Mouse (Mus musculus) forelimb bud, embryonic 11.5 days (tissue): ENCODE measurements around the gene Slc15a1.
A peak's percentile ranks its signal among the peaks of the same experiment; 100 is the strongest.

Source experiments
- DNase-seq: peaks from one replicate; pipeline ENCODE4 v3.0.0-alpha.2; 2012; ENCODE audit warnings: low read depth, low spot score

The Slc15a1 gene

DNA sequence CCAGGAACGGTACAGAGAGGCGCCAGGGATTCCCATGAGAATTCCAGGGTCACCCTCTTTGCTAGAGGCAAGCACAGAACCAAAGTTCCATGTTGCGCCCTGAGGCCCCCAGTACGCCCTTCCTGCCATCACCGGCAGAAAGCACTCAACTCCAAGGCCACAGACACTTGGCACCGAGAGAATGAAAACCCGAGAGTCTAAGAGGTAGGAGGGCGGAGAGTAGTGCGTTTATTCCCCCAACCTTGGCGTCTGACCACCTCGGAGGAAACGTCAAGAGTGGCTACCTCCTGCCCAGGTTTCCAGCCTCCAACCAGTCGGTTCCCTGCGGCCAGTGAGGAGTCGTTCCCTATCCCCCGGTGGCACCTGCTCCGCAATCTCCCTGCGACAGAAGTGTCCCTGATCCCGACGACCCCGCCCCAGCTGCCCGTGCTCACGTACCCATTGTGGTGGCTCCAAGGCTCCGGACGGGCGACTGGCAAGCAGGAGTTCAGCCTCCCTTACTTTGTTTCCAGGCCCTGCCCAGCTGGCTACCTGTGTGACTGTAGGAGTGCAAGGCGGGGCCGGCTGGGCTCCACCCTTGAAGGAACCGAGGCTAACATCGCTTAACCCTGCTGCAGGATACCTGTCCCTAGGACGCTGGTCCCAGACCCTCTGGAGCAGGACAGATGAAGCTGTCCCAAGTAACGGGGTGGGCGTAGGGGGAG is at the start of gene Slc15a1:
Slc15a1 (minus strand) TSS at position 472 of the 704 bp plus-strand sequence.
- DNase-seq: no peak

GRCm38 (mm10) chr14:121553785-121554184 is 48.7 kb upstream of the Slc15a1 start:
- no peak for DNase-seq

GRCm38 (mm10) chr14:121552586-121552985 is 47.5 kb upstream of the Slc15a1 start:
- DNase-seq: no peak

GRCm38 (mm10) chr14:121549834-121550233 is 44.8 kb upstream of the Slc15a1 start:
- no peak for DNase-seq

GRCm38 (mm10) chr14:121547745-121548144 is 42.7 kb upstream of the Slc15a1 start:
- peak; percentile 35 for DNase-seq

GRCm38 (mm10) chr14:121546621-121547020 is 41.6 kb upstream of the Slc15a1 start:
- no peak for DNase-seq

DNA sequence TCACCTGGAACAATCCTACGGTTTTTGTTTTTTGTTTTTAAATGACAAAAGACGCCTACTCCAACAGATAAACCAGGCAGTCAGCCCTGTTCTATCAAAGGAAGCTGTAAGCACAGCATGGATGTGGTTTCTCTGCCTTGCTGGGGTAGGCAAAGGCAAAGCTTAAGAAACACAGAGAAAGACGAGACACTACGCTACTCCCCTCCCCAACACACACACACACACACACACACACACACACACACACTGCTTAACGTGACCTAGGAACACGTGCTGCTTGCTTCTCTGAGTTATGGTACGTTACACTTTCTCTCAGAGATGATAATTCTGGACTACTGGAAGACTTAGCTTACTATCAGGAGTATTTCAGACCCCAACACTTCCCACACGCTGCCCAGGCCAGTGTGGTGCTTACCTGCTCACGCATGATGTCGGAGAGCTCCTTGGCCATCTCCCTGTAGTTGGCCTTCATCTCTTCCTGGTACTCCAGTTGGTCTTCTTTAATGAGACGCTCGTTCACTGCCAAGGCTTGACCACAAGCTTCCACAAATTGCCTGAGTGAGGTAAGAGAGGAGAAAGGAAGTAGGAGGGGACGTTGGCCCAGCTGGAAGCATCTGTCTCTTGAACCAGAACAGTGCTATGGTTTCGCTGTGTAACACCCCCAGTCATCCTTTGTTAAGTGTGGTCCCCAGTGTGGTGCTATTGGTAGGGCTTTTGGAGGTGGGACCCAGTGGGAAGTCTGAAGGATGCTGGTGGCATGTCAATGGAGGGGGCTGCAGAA is 40.7 kb upstream of the Slc15a1 start:
- DNase-seq: no peak

- no peak for DNase-seq
Measured at GRCm38 (mm10) chr14:121541262-121541661, 36.2 kb upstream of the Slc15a1 start.

- no peak for DNase-seq
Measured at GRCm38 (mm10) chr14:121534501-121534900, 29.4 kb upstream of the Slc15a1 start.

DNA sequence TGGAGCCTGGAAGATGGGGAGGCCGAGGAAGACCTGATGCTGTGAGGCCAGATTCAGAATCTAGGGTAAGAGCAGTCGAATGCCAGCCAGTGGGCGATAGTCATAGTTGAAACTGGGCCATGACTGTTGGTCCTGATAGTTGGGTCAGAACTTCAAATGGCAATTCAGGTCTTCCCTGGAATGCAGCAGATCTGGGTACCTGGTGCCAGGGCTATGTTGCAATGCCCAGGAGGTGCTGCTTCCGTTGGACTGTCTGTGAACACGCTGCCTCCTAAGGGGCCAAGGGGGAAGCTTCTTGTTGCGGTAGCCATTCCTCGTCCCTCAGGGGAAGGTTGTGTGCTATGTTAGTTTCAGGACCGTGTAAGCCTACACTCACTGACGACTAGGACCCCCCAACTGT is 25.8 kb upstream of the Slc15a1 start:
- no peak for DNase-seq

GRCm38 (mm10) chr14:121527883-121528282 is 22.8 kb upstream of the Slc15a1 start:
- DNase-seq: no peak

GRCm38 (mm10) chr14:121527201-121527600 is 22.1 kb upstream of the Slc15a1 start:
- DNase-seq: no peak

- DNase-seq: no peak
Measured at GRCm38 (mm10) chr14:121521709-121522108, 16.7 kb upstream of the Slc15a1 start.

DNA sequence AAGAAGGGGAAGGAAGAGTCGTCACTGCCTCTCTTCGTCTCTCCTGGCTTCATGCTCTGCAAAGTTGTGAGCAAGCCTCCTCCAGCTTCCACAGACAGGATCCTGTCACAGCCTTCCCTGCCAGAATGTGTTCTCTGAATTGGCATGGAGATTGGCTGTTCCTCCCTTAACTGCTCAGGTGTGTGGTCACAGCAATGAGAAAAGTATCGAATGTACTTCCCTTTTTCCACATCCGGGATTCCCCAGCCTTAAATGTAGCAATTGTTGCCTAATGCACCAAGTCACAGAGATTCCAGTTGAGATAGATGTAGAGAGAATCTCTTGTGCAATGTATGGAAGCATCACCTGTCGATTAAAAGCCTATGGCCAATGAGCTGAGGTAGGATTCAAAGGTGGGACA is 11.8 kb upstream of the Slc15a1 start:
- DNase-seq: no peak

DNA sequence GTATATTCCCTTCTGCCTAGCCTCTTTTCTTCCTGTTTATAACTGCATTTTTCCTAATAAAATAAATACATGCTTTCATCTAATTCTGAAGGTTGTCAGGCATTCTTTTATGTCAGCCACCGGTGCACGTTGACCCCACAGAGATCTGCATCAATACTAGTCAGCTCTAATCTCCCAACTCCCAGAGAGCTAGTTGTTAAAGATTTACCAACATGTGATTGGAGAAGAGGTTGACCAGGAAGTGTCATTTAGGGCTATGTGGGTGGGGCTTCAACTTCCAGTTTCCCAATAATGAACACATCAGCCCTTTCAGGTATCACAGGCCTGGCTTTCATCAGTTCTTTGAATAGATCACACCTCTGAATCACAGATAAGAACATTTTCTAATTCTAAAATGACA is 3.9 kb upstream of the Slc15a1 start:
- no peak for DNase-seq

DNA sequence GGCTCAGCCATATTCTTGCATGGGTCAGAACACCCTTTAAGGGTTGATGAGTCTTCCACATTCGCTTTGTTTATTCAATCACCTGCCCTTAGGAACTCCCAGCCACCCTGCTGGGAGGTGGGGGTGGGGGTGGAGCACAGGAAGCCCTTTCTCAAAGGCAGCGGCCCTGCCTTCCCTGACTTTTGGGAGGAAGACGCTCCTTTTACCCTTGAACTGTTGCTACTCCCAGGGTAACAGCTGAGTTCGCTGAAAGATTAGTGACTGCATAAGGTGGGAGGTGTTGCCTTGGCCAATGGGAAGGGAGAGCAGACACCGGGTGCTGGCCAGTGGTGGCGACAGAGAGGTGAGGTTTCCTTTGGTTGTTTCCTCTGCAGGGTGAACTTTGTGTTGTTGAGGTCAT is 1.3 kb upstream of the Slc15a1 start:
- no peak for DNase-seq

DNA sequence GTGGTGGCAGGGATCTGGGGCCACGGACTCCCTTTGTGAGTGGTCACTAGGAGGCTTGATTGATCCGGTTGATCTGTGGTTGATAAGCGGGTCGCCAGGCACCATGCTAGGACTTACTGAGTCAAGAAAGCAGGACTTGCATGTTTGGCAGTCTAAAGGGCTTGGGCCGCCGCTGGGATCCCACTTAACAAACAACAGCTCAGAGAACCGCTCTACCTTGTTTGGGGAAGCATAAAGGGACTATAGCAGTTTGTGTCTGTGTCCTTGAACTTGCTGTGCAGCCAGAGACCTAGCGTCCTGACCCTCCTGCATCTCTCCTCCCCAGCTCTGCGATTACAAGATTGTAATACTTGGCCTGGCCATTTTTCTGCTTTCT is 421 bp upstream of the Slc15a1 start:
- DNase-seq: no peak

- no peak for DNase-seq
Measured at GRCm38 (mm10) chr14:121500577-121500976, 4.5 kb downstream of the Slc15a1 start.

GRCm38 (mm10) chr14:121499769-121500168 is 5.3 kb downstream of the Slc15a1 start:
- DNase-seq: no peak

DNA sequence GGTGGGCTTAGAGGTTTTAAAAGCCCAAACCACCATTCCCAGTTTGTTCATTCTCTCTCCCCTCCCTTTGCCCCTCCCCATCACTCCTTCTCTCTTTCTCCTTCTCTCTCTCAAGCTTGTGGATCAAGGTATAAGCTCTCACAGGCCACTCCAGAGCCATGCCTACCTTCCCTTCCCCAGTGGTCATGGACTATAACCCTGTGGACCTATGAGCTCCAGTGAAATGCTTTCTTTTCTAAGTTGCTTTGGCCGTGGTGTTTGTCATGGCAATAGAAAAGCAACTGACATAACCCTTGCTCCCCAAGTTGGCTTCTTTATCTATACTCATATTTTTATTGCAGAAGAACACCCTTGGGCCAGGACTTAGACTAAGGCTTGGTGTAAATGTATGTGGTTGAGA is 7.3 kb downstream of the Slc15a1 start:
- no peak for DNase-seq

DNA sequence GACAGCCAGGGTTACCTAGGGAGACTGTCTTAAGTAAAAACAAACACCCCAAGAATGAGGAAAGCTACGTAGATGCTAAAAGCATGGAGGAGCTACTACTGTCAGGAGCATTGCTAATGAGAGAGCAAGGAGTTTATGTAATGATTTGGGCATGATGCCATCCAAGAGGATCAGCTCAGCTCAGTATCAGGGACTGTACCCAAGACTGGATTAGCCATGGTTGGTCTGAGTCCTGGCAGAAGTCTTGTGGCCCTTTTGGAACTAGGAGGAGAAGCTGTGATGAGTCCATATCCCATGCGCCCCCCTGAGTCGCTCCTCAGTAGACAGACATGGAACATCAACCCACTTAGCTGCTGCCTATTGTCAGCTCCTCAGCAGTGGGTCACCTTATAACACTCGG is 9.3 kb downstream of the Slc15a1 start:
- DNase-seq: no peak

DNA sequence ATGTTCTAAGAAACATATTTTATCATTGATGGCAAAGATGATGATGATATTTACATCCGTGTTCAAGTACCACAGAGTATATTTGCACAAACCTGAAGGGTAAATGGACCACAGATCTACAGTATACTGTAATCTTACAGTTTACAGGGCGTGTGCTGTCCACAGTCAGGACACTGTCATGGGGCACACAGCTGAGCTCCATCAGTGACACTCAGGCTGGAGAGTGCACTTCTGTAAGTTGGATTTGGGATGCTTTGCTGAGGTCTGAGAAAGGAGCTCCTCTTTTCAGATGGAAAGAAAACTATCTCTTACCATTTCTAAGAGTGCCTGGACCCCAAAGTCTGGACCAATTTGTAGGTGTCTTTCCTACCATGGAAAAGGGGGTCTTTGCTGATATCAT is 9.9 kb downstream of the Slc15a1 start:
- DNase-seq: no peak

GRCm38 (mm10) chr14:121494238-121494637 is 10.8 kb downstream of the Slc15a1 start:
- DNase-seq: no peak
